Mouse (Mus musculus) lung, postnatal 0 days (tissue): ENCODE data around the gene Actn4. TPM values are rescaled to one million over a fixed set of nuclear protein-coding genes. Genes with fewer than 3 reads are reported as not detected.

Experiments
- ATAC-seq: fragments of 200-750 bp; cut with Nextera tagmentation; 2 replicates; pipeline ENCODE4 v1.8.0; 2017; ENCODE audit warnings: moderate library complexity
- DNase-seq: peaks from one replicate; pipeline ENCODE4 v3.0.0-alpha.2; 2016; ENCODE audit warnings: low spot score
- H3K27ac ChIP-seq: fragments of 300-500 bp; sonication (generic); 2 replicates; pipeline ENCODE4 v1.5.1; 2014; ENCODE audit warnings: antibody characterized with exemption, mild to moderate bottlenecking, low read length, mixed read lengths
- H3K27me3 ChIP-seq: fragments of 300-500 bp; sonication (generic); replicated peaks from 2 replicates; pipeline ENCODE4 v1.6.1; 2014; ENCODE audit warnings: low read length, mixed read lengths; ENCODE audit not compliant: insufficient read depth
- H3K36me3 ChIP-seq: fragments of 300-500 bp; sonication (generic); 2 replicates; pipeline ENCODE4 v1.6.1; 2014; ENCODE audit warnings: low read length, mixed read lengths; ENCODE audit not compliant: insufficient read depth
- H3K4me1 ChIP-seq: fragments of 300-500 bp; sonication (generic); 2 replicates; pipeline ENCODE4 v1.6.1; 2014; ENCODE audit warnings: antibody characterized with exemption, low read depth, low read length, mixed read lengths; ENCODE audit not compliant: insufficient read depth
- H3K4me2 ChIP-seq: fragments of 300-500 bp; sonication (generic); replicated peaks from 2 replicates; pipeline ENCODE4 v1.6.1; 2014; ENCODE audit warnings: low read depth, mild to moderate bottlenecking, low read length, moderate library complexity, mixed read lengths
- H3K4me3 ChIP-seq: fragments of 300-500 bp; sonication (generic); 2 replicates; pipeline ENCODE4 v1.5.1; 2014; ENCODE audit warnings: low read depth, low read length
- H3K9ac ChIP-seq: fragments of 300-500 bp; sonication (generic); replicated peaks from 2 replicates; pipeline ENCODE4 v1.6.1; 2014; ENCODE audit warnings: low read depth, mild to moderate bottlenecking
- H3K9me3 ChIP-seq: fragments of 300-500 bp; sonication (generic); 2 replicates; pipeline ENCODE4 v1.6.1; 2016; ENCODE audit warnings: low read length, mixed read lengths
- CTCF ChIP-seq: IDR thresholded peaks from 2 replicates; pipeline ENCODE4 v1.5.1; 2016; ENCODE audit warnings: antibody characterized with exemption, mild to moderate bottlenecking
- EP300 ChIP-seq: IDR thresholded peaks from 2 replicates; pipeline ENCODE4 v1.6.1; 2016; ENCODE audit warnings: antibody characterized with exemption, mild to moderate bottlenecking, control low read depth
- WGBS: fragments of 180-500 bp; shearing (Covaris S2); extraction: QIAGEN DNeasy Blood & Tissue Kit; methylation state at CpG from one replicate; pipeline ENCODE4 v1.1.7; 2014; 5-methylcytosine and 5-hydroxymethylcytosine counted together
- polyA plus RNA-seq: library from polyadenylated mRNA; unstranded; fragments of >200 nt; fragmentation: Nextera tagmentation; extraction: Ambion mirVana; gene quantifications from 2 replicates; pipeline ENCODE4 v1.2.1, GENCODE M21; 2015

Actn4 gene
- polyA plus RNA-seq, 1 experiment from 2014 or later: 202 TPM

DNA sequence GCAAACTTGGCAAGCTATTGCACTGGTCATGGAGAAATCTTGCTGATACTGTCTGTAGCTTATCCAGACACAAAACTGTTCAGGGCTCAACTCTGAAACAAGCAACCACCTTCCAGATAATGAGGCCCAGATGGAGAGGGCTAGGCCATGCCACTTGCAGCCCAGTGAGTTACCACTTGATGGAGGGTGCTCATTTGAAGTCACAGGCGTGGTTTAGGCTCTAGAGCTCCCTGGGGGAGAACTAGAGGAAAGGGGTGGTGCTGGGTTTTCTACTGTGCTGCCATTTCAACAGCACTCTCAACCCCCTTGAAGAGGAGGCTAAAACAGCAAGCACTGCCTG lies 15.9 kb downstream of the Actn4 start:
- no peak overlapping the region for H3K4me2 ChIP-seq
- H3K4me1 ChIP-seq: peaks cover 49% of the 10 kb centered on the region; the same call in 1 of the 2 replicates
- peak overlapping the region; percentile 89 for H3K27ac ChIP-seq
- TF ChIP-seq CTCF (no peak), EP300 (no peak)
- H3K36me3 ChIP-seq: no peaks in the 10 kb centered on the region
- no peaks in the 10 kb centered on the region for H3K9me3 ChIP-seq
- DNase-seq: peak; percentile 66
- no peaks in the 10 kb centered on the region for H3K27me3 ChIP-seq
- WGBS: 24% methylated on average over 1 of the region's 1 CpGs
- peak; percentile 45 for ATAC-seq
- H3K9ac ChIP-seq: no peak overlapping the region
- no peak overlapping the region for H3K4me3 ChIP-seq

DNA sequence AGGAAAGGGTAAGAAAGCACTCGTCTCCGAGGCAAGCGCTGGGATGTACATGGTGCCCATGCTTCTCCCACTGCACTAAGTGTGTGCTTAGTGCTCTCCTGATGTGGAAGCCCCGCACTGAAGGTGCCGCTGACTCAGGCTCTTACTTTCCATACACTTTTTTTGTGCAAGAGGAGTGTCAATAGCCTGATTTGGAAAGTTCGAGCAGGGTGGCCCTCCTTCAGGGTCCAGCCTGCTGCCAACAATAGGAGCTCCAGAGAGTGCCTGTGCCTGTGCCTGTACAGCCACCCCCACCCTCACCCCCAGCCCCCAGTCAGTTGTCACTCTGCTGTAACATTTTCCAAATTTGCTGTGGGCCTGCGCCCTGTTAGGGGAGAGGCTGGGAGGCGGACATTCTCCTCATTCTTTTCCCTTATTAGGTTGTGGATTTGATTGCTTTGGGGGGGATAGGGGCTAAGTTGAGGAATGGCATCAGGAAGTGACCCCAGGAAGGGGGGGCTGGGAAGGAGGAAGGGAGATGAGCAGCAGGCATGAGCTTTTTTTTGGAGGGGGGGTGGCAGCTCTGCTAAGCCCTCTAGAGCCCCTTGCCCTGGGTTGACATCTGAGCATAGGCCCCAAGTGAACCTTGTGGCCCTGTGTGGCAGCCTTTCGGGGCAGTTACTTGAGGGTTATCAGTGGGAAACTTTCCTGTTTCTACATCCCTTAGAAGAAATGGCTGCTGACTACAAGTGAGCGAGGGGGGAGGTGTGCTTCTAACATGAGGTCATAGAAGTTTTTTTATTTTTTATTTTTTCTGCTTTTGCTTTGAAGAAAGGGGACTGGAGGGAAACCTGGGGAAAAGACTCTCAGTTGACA lies 16.5 kb downstream of the Actn4 start:
- Histone ChIP-seq H3K27me3 (no peaks in the 10 kb centered on the region), H3K9ac (no peak overlapping the region), H3K4me3 (no peak overlapping the region), H3K27ac (peak overlapping the region; percentile 89), H3K36me3 (no peaks in the 10 kb centered on the region), H3K4me1 (peaks cover 53% of the 10 kb centered on the region; the same call in 1 of the 2 replicates), H3K4me2 (peak overlapping the region; percentile 28), H3K9me3 (no peaks in the 10 kb centered on the region)
- DNase-seq (peak; percentile 84), ATAC-seq (peak; percentile 69)
- WGBS: 19% methylated on average over 10 of the region's 10 CpGs
- TF ChIP-seq EP300: peak; percentile 69
- TF ChIP-seq CTCF: no peak

DNA sequence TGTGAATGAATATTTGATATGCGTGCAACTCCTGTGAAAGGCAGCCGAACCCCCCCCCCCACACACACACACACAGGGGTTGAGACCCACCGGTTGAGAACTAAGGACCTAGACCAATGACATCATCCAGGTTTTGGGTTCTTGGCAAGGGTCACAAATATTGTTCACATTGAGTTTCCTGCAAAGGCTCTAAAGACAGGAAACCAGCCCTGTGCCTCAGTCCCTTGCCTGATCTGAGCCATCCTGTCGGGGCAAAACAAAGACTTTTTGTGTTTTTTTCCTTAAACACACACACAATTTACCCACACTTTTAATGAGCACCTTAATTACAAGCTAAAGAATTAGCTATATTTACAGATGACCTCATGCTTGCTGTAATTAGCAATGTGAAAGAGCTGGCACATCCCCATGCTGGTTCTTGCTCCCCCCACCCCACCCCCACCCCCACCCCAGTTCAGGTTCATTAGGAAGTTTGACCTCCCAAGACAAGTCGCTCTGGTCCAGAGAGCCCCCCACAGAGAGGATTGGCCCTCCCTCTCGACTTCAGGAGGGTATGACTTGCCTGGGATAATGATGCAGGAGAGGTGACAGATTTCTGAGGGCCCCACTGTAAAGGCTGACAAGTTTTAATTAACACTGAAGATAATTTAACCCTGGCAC lies 17.3 kb downstream of the Actn4 start:
- Histone ChIP-seq H3K9me3 (no peaks in the 10 kb centered on the region), H3K4me3 (no peak overlapping the region)

GRCm38 (mm10) chr7:28943451-28944180 lies 18.5 kb downstream of the Actn4 start:
- no peak overlapping the region for H3K4me2 ChIP-seq

More for the DNA sequence above, 17.3 kb downstream of the Actn4 start:
- H3K9ac ChIP-seq: no peak overlapping the region
- H3K4me1 ChIP-seq: peaks cover 58% of the 10 kb centered on the region; the same call in 1 of the 2 replicates
- H3K27ac ChIP-seq: peak overlapping the region; percentile 89
- H3K36me3 ChIP-seq: no peaks in the 10 kb centered on the region
- H3K27me3 ChIP-seq: no peaks in the 10 kb centered on the region
- peak; percentile 6; the same call in 1 of the 2 replicates for TF ChIP-seq EP300
- no peak for TF ChIP-seq CTCF
- ATAC-seq (no peak), DNase-seq (no peak)
- H3K4me2 ChIP-seq: peak overlapping the region; percentile 28
- WGBS: 25% methylated on average over 6 of the region's 6 CpGs

DNA sequence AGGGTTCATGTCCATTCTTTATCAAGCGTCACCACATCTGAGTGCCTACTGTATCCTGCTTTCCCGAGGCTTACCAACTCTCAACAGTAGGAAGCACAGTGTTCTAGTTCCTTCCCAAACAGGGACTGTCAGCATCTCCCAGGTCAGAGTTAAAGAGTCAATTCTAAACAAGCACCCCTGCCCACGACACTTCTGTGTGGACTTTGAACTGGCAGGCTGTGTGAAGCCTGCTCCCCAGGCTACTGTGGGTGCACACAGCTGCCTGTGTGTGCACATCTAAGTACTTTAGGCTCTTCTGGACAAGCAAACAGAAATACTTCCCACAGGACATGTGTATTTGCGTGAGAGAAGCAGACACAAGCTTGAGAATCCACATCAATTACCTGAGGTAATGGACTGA lies 20.6 kb downstream of the Actn4 start:
- no peak for DNase-seq
- 37% methylated on average over 4 of the region's 4 CpGs for WGBS
- H3K4me2 ChIP-seq: no peak overlapping the region
- no peaks in the 10 kb centered on the region for H3K9me3 ChIP-seq
- peaks cover 51% of the 10 kb centered on the region; the same call in 1 of the 2 replicates for H3K4me1 ChIP-seq
- ATAC-seq: no peak
- peak overlapping the region; percentile 77 for H3K27ac ChIP-seq
- H3K9ac ChIP-seq: no peak overlapping the region
- H3K36me3 ChIP-seq: no peaks in the 10 kb centered on the region
- no peak for TF ChIP-seq CTCF
- no peak for TF ChIP-seq EP300
- no peaks in the 10 kb centered on the region for H3K27me3 ChIP-seq
- no peak overlapping the region for H3K4me3 ChIP-seq

More at GRCm38 (mm10) chr7:28943451-28944180, 18.5 kb downstream of the Actn4 start:
- DNase-seq (no peak), ATAC-seq (peak; percentile 34)
- Histone ChIP-seq H3K36me3 (no peaks in the 10 kb centered on the region), H3K9me3 (no peaks in the 10 kb centered on the region), H3K27me3 (no peaks in the 10 kb centered on the region), H3K27ac (peak overlapping the region; percentile 89), H3K4me1 (peaks cover 58% of the 10 kb centered on the region; the same call in 1 of the 2 replicates), H3K9ac (no peak overlapping the region), H3K4me3 (no peak overlapping the region)
- TF ChIP-seq CTCF (no peak), EP300 (peak; percentile 80)
- WGBS: 36% methylated on average over 5 of the region's 5 CpGs

GRCm38 (mm10) chr7:28941129-28941528 lies 21.0 kb downstream of the Actn4 start:
- Histone ChIP-seq H3K9me3 (no peaks in the 10 kb centered on the region), H3K27me3 (no peaks in the 10 kb centered on the region), H3K9ac (no peak overlapping the region), H3K36me3 (no peaks in the 10 kb centered on the region), H3K27ac (peak overlapping the region; percentile 77), H3K4me3 (no peak overlapping the region), H3K4me1 (peaks cover 49% of the 10 kb centered on the region; the same call in 1 of the 2 replicates), H3K4me2 (no peak overlapping the region)
- ATAC-seq (no peak), DNase-seq (peak; percentile 49)
- 33% methylated on average over 4 of the region's 4 CpGs for WGBS
- no peak for TF ChIP-seq EP300
